Mouse (Mus musculus) T-helper 1 cell (primary cell): ENCODE measurements at regions not wholly inside any gene's neighbourhood (a gene's known extent, or its start where the extent isn't known, plus 50 kb on each side); places are given as distances from the start of the nearest gene placed in this dataset.

Experiments used
- in situ Hi-C: fragments of 300-600 bp; cut with MboI, MseI; formaldehyde crosslinking; loops from one replicate; pipeline ENCODE4 v1.15.1; 2025; ENCODE audit warnings: high pct_unique_total_duplicates

DNA sequence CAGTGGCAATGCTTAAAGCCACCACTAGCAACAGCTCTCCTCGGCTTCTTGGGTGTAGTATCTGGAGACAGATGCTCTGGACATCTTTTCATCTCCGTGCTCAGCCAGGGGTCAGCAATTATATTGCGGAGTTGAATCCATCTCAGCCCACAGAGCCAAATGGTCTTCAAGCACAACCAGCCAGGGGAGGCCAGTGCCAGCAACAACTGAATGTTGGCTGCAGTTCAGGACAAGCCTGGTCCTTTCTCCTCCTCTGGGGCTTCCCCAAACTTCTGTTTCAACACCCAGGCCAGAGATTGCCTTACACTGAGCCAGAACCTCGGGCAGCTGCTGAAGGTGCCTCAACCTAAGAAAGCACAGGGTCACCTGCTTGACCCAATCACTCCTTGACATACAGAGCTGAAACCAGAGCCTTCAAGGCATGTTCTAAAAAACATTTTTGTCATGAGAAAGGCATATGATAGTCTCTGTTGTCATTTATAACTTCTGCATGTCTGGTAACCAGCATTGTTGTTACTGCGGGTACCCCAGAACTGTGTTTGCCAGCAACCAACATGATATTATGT is 169.9 kb upstream of the Lef1 start:
- in situ Hi-C loops, result no loop called here

DNA sequence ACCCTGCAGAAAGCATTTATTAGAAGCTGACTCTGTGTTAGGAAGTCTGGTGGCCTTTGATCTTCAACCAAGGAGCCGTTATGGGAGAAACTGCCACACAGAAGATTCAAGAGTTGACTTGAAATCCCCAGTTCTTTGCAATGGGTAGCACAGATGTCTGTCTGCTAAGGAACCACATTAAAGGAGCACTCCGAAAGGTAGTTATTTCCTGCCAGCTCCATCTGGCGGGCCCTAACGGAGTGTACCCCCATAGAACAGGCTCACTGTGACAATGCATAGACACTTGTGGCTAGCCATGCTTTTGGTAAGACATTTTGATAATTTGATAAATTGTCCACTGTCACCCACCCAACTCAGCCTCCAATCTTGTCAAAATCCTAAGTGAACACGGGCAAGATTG is 173.3 kb upstream of the Lef1 start:
- in situ Hi-C loops, result no loop called here

DNA sequence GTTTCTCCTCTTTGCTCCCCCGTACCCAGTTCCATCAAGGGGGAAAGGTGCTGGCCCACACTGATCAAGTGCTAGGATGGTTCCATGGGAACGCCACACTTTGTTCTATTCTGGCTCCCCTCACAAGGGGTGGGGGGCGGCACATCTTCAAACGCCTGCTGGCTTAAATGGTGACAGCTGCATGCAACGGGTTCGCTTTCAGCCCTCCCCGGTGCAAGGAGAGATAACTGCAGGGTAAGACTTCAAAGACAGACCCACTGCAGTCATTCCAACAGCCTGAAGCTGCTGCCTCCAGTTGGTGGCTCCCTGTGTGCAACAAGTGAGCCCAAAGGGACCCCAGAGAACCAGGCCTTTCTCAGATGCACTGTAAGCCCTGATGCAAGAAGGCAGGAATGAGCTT is 173.9 kb upstream of the Lef1 start:
- in situ Hi-C loops, result no loop called here

DNA sequence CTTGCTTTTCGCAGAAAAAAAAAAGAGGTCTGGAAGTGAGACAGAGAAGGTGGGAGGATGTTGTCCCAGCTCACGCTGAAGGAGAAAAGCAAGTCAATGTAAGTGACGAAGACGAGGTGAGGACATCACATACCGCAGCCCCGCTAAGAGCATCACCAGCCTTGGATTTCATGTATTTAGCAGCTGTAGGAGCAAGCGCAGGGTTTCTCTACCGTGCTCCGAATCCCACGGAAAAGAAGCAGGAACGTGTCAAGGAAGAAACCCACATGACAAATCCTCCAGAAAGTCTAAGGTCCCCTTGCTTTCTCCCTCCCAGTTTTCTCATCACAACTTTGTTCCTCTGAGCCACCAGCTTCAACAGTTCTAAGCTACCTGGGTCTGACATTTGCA is 174.3 kb upstream of the Lef1 start:
- in situ Hi-C loops, result no loop called here

DNA sequence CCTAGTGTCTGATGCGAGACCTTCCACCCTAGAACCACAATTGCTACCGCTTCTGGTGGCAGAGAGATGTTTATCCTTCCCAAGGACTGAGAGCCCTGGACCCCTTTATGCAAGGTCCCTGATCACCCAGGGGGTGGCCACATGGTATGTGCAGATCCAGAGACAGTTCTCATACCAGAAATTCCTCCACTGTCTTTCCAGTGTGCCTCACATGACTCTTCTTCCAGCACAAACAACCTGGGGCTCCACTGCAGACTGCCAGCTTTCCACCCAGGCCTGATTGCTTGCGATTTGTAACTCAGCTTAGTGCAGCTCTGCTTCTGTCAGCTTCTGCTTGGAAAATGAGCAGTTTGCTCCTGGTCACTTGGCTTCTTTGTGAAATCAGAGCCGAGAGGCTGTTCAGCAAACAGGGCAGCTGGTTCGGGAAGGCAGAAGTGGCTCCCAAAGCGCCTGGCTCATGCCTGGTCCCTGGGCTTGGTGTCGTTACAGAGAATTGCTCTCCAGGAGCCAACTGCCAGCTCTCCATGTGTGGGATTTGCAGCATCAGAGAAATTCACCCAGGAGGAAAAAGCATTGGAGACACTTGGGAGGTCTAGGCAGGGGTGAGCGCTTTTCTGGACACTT is 174.9 kb upstream of the Lef1 start:
- in situ Hi-C loops, result no loop called here

DNA sequence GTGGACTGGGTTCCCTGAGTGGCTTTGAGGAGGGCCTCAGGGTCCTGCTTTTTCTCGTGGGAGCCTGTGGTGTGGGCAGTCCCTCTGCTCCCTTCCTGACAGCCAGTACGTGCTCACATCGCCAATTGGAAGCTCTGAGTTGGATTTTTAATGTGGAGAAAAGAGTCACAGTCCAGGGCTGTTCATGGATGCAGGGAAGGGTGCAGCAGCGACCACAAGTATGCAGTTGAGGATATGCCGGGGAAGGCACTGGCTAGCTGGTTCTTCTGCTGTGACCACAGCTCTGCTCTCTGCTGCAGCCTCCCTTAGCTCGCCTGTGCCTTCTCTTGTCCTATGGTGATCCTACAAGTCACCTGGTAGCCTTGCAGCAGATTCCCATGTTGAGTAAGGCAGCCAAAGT is 177.5 kb upstream of the Lef1 start:
- in situ Hi-C loops, result no loop called here

DNA sequence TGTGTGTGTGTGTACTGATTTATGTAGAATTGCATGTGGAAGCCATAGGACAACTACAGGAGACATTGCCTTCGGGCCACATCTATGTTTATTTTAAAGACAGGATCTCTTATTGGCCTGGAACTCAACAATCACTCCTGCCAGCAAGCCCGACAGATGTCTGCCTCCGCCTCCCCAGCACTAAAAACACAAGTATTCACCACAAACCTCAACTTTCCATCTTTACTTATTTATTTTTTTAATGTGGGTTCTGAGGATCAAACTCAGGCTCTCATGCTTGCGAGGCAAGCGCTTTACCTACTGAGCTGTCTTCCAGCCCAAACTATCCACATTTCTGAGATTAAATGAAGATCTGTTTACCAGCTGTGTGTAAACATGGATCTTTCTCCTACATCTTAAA is 178.0 kb upstream of the Lef1 start:
- in situ Hi-C loops, result no loop called here

DNA sequence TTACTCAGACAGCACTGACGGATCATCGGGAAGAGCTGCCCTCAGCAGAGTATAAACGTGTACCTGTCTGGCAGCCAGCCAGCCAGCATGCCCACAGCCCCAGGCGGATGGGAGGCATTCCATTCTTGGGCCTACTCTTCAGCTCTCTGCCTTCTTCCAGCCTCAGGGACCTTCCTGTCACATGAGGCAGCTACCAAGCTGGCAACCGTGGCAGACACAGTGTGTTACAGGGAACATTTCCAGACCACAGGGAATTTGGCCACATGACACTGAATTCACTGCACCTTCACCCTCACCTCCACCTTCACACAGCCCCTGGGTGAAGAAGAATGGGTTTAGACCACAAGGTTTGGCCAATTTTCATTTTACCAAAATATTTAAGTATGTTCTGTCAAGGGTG is 185.3 kb upstream of the Lef1 start:
- in situ Hi-C loops, result no loop called here

DNA sequence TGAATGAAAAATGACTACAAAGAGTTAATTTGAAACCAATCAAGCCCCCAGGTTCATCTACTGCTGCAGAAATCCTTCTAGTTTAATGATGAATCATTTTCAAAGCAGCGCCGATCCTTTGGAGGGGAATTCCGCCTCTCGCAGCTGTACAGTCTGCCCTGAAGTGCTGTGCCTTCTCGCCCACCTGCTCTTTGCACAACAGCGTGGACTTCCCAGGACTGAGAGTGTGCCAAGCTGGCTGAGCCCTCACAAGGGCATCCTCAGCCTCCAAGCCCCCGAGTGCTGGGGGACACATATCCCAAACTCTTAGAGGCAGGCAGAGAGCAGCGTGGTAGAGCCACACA is 186.7 kb upstream of the Lef1 start:
- in situ Hi-C loops, result no loop called here

DNA sequence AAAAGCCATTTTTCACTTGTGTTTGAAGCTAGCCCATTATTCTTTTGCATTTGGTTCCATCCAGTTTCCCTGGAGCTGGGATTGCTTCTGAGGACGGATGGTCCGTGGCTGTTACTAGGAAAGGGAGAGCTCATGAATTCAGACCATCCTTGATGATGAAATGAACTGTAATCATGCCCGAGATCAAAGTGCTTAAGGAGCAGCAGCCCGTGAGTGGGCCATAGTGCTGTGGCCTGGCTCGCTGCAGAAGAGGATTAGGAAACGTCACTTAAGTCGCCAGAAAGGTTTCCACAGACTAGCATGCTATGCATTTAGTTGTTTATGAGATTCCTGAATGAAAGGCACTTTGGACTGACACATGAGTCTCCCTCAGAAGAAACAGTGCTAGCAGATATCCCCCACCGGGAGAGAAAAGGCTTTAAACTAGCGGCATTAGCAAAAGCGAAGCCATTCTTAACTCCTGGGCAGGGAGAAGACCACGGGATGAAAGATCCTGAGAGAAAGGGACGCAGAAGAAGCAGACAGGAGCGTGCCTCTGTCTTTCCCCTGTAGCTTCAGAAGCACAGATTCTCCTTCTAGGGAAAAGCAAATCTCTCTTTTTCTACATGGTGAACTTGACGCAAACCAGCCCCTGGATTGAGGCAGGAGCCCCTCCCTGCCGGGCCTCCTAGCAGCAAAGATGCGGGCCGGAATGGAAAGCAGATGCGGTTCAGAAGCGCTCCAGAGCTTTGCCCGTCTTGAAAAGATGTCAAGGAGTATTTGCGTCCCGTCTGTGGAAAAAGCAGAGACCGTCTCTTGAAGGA is 187.3 kb upstream of the Lef1 start:
- in situ Hi-C loops, result no loop called here

DNA sequence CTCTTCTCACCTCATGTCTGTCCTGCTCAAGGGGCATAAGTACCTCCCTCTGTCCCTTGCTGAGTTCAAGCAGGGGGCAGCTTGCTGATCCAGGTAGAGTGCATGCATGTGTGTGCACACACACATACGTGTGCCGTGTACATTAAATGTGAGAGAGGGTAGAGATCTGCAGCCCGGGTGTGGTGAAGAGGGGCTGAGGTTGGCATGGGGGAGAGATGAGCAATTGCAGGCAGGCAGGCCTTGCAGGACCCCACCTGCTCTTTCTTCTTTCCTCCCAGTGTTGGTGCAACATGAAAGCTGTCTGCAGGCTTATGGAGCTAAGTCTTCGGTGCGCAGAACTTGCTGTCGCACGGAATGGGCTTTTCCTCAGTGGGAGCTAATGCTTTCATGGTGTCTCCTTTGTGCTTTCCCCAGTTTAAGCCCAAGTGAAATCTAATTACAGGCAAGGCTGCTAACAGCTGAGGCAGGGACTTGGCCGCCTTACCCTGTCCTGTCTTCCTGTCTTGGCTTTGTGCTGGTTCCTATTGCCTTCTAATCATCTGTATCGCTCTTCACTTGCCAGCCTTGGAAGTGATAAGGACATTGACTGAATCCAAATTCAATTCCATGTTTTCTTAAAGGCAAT is 188.5 kb upstream of the Lef1 start:
- in situ Hi-C loops, result no loop called here

DNA sequence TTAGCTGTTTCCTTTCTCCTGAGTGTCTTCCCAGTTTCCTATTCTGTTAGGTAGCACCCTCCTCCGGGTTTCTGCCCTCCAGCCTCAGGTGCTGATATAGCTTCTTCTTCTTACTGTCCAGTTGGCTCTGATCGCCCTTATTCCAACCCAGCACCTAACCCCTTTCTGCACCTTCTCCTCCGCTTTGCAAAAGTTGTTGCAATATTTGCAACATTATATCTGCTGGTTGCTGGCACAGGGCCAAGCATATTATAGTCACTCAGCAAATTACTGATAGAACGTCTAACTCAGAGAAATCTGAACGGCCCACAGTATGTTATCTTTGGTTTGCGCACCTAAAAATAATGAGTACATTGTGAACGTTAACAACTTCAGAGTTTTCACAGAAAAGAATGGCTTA is 183.6 kb upstream of the Rpl34 start:
- in situ Hi-C loops, result no loop called here

DNA sequence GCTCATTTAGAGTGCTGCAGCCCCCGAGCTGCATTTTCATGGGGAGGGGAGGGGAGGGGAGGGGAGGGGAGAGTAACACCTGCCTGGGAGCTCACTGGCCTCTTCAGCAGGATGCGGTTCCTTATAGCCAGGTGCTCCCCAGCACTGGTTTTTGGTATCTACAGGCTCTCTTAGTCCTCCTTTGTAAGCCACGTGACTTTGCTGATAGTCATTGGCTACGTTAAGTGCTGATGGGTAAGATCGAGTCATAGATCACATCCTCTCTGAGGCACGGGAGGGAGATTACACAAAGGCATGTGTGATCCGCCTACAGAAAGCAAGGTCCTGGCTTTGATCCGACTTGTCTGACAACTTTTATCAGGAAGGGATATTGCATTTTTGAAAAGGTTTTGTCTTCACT is 174.9 kb upstream of the Rpl34 start:
- in situ Hi-C loops, result no loop called here

DNA sequence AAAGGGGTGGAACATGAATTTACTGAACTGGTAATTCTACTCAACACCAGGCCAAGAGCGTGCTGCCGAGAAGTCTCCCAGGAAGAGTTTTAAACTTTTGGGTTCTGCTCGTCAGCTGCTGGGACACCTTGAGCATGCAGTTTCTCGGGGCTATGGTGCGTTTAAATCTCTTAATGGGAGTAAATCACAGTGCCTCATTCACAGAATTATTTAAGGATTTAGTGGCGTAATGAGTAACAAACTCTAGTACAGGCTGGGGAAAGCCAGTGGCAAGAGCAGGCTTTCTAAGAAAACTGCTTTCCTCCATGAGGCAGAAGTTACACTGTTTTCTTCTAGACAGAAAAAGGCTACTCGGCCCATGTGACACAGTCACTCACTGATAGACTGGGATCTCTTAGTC is 173.1 kb upstream of the Rpl34 start:
- in situ Hi-C loops, result no loop called here

DNA sequence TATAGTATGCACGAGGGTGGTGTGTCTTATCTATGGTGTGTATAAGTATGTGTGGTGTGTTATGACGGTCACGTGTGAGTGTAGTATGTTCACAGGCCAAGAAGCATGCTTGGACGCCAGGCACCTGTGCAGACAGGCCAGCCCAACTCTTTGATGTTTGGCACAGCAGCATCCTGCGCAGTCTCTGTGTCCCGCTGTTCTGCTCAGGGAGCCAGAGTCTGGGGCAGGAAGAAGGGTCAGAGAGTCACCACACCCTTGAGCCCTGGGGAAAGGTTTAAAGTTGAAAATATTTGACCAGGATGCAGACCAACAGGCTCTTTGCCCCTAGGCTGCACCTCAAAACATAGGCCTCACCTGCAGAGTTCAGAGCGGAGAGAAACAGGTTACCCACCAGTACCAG is 172.2 kb upstream of the Rpl34 start:
- in situ Hi-C loops, result no loop called here

DNA sequence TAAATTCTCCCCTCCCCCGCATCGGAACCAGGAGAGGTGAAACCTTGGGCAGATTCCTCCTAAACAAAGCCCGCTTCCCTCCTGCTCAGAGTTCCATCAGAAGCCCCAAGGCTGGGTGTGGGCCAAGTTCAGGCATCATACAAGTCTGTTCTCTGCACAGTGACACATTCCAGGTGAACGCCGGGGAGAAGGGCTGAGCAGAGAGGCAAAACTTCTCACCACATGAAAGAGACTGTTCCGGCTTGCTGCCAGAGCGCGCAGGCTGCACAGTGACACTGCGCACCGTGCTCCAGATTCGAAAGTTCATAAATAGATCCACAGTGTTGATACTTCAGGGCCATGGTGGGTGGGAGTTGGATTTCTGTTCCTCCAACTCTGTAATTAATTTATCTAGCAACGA is 171.1 kb upstream of the Rpl34 start:
- in situ Hi-C loops, result no loop called here

DNA sequence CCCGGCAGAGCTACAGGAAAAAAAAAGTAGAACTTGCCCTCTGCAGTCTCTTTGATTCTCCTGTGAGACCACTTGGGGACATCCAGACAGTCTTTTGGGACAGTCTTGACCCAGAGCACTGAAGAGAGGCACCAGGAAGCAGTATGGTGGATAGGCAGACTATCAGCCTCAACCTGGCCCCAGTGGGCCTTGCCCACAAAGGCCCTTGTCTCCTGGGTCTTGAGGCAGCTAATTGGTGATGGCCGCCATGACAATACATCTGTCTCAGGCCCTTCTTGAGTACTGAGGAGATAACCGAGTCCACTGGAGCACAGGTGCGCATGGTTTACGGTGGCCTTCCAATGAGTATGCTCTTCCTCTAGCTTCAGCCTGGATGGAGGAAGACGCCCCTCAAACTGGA is 170.6 kb upstream of the Rpl34 start:
- in situ Hi-C loops, result no loop called here

DNA sequence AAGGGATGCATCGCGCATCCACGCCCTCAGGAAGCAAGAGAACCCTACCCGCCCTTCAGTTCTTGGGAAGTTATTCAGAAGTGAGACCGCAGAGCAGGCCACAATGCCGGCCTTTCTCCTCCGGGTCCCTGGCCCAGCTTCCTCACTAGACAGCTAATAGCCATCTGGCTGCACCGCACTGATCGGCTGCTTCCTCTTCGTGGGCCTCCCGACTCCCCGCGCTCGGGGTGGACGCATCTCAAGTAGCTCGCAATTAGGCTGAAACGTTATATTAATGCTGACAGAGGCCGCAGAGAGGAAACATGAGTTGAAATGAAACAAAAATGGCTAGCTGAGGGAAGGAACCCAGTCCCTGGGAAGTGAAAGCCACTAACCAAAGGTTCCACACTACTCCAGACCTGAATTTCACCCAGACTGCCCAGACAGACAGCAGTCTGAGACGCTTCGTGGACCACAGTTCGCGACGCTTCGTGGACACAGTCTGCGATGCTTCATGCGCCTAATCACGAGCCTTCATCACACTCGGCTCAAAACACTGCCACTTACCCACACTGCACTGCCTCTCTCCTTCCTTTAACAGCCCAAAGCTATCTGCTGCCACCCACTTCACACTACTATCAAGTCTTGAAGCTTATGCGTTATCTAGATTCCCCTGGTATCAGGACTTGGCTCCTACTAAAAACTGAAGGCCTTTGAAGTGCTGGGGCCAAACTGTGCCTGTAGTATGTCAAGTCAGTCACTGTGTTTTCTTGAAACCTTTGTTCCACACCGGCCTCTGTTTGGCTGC is 170.0 kb upstream of the Rpl34 start:
- in situ Hi-C loops, result no loop called here

DNA sequence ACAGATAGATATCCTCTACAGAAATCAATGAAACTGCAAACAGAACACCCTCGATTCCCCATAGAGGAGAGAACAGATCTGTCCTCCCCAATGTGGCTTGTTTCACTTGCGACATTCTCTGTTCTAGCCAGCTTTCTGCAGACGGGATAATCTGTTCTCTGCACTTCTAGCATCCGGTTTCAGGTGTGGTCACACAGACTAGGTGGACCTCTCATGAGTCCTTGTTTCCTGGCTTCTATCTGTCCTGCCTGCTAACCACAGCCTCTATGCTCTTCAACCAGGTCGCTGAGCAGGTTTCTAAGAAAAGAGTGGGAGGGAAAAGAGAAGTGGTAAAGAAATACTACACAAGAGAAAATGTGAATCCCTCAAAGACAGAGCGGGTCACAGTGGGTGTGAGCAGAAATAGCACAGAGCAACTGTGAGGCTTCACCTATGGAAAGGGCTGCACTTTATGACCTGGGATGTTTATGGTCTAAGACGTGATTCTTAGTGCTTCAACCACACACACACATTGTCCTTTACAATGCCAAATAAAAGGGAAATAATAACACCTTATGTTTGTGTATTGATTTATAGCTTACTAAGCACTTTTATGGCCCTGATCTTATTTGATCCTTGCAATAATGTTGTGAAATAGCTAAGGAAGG is 164.1 kb upstream of the Rpl34 start:
- in situ Hi-C loops, result loop anchor here (5.0 kb wide), 1 partner anchor 343 kb away; no protein-coding TSS in a partner anchor

DNA sequence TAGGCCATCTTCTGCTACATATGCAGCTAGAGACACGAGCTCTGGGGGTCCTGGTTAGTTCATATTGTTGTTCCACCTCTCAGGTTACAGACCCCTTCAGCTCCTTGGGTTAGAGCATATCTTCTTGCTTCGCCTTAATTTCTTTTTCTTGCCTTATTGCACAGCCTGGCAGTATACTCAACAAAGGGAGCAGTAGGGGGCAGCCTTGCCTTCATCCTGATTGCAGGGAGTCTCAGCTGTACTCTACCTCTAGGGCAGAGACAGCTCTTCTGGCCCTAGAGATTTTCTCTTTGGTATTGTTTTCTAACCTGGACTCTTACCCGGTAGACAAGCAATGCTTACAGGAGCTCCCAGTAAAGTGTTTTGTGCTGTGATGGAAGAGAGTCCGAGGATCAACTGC is 161.1 kb upstream of the Rpl34 start:
- in situ Hi-C loops, result loop anchor here (5.0 kb wide), 1 partner anchor 346 kb away; no protein-coding TSS in a partner anchor

DNA sequence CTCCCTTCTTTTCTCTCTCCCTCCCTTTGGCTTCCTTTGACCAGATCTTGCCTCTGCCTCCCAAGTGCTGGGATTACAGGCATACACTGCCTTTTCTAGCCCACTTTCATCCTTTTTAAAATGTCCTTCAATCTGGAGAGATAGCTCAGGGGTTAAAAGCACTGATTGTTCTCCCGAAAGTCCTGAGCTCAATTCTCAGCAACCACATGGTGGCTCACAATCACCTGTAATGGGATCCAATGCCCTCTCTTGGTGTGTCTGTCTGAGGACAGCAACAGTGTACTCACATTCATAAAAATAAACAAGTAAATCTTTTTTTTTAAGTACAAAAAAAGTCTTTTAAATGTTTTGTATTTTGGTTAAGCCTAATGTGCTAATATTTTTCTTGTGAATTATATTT is 158.4 kb upstream of the Rpl34 start:
- in situ Hi-C loops, result loop anchor here (10.0 kb wide), 1 partner anchor 124 kb away; no protein-coding TSS in a partner anchor
